Mouse (Mus musculus) CH12.LX (cell line): ENCODE data around the gene Fastkd2. TPM values are rescaled to one million over a fixed set of nuclear protein-coding genes. Genes with fewer than 3 reads are reported as not detected.

ENCODE experiments used
- DNase-seq: peaks from one replicate; pipeline ENCODE4 v3.0.0-alpha.2; 2013; ENCODE audit errors: extremely low read depth
- H3K27ac ChIP-seq: 2 replicates; pipeline ENCODE4 v1.5.1; 2012; ENCODE audit warnings: low read depth, mild to moderate bottlenecking, control low read depth, moderate library complexity; ENCODE audit not compliant: insufficient read depth
- H3K27me3 ChIP-seq: replicated peaks from 2 replicates; pipeline ENCODE3; 2012; ENCODE audit warnings: inconsistent platforms
- H3K36me3 ChIP-seq, 2 experiments: replicated peaks in 1 of 2; 2 replicates each; pipeline versions ENCODE3 to v1.6.1; 2012; ENCODE audit warnings: inconsistent platforms in 1 of 2, low read length in 1 of 2, mild to moderate bottlenecking in 1 of 2, mixed read lengths in 1 of 2, moderate library complexity in 1 of 2; ENCODE audit not compliant: control insufficient read depth in 1 of 2, insufficient read depth in 1 of 2
- H3K4me1 ChIP-seq, 2 experiments: 2 replicates each; pipeline ENCODE4 v1.6.1; 2012; ENCODE audit warnings: inconsistent platforms in 1 of 2, moderate library complexity in 1 of 2; ENCODE audit not compliant: insufficient read depth in 2 of 2, control insufficient read depth in 1 of 2
- H3K4me2 ChIP-seq: 2 replicates; pipeline ENCODE4 v1.6.1; 2012; ENCODE audit warnings: low read depth, mild to moderate bottlenecking, control low read depth; ENCODE audit not compliant: poor library complexity, insufficient read depth, severe bottlenecking
- H3K4me3 ChIP-seq, 3 experiments: fragments of 150-350 bp in 1 of 3; sonication (generic) in 1 of 3; replicated peaks in 1 of 3; 2 replicates each; pipeline versions ENCODE3 to v1.5.1; 2011 to 2012; ENCODE audit warnings: low read depth in 2 of 3, low read length in 2 of 3, mild to moderate bottlenecking in 2 of 3, moderate library complexity in 2 of 3, control low read depth in 1 of 3, improper control_type of control experiment in 1 of 3, inconsistent platforms in 1 of 3, mixed read lengths in 1 of 3; ENCODE audit not compliant: poor library complexity in 1 of 3
- H3K79me2 ChIP-seq: replicated peaks from 2 replicates; pipeline ENCODE4 v1.6.1; 2012; ENCODE audit warnings: mild to moderate bottlenecking, moderate library complexity; ENCODE audit not compliant: control insufficient read depth, poor library complexity, insufficient read depth, severe bottlenecking; ENCODE audit errors: extremely low read depth
- H3K9ac ChIP-seq: 2 replicates; pipeline ENCODE4 v1.6.1; 2012; ENCODE audit warnings: low read depth, mild to moderate bottlenecking, control low read depth, moderate library complexity; ENCODE audit not compliant: insufficient read depth
- H3K9me3 ChIP-seq: replicated peaks from 2 replicates; pipeline ENCODE3; 2012; ENCODE audit warnings: low read length, inconsistent platforms, mixed read lengths
- BHLHE40 ChIP-seq: IDR thresholded peaks from 2 replicates; pipeline ENCODE4 v1.6.1; 2011; ENCODE audit warnings: mild to moderate bottlenecking, low read depth, low read length, improper control_type of control experiment
- CHD2 ChIP-seq: IDR thresholded peaks from 2 replicates; pipeline ENCODE4 v1.6.1; 2011; ENCODE audit warnings: low read length, improper control_type of control experiment
- GABPA ChIP-seq: IDR thresholded peaks from 2 replicates; pipeline ENCODE4 v1.6.1; 2012; ENCODE audit warnings: low read depth, low read length, improper control_type of control experiment, inconsistent platforms; ENCODE audit not compliant: insufficient replicate concordance
- JUN ChIP-seq: IDR thresholded peaks from 2 replicates; pipeline ENCODE4 v1.6.1; 2011; ENCODE audit warnings: low read depth, mild to moderate bottlenecking, low read length, improper control_type of control experiment, moderate library complexity; ENCODE audit not compliant: insufficient read depth
- KAT2A ChIP-seq: IDR thresholded peaks from 2 replicates; pipeline ENCODE4 v1.6.1; 2012; ENCODE audit warnings: low read length, improper control_type of control experiment, inconsistent platforms; ENCODE audit not compliant: insufficient replicate concordance
- MAFK ChIP-seq: IDR thresholded peaks from 2 replicates; pipeline ENCODE4 v1.6.1; 2011; ENCODE audit warnings: low read length, improper control_type of control experiment; ENCODE audit not compliant: insufficient replicate concordance
- MAZ ChIP-seq: IDR thresholded peaks from 2 replicates; pipeline ENCODE4 v1.6.1; 2012; ENCODE audit warnings: low read depth, mild to moderate bottlenecking, inconsistent platforms, low read length, improper control_type of control experiment, moderate library complexity
- MEF2A ChIP-seq: IDR thresholded peaks from 2 replicates; pipeline ENCODE4 v1.6.1; 2014; ENCODE audit warnings: low read depth, mild to moderate bottlenecking, inconsistent platforms, low read length, improper control_type of control experiment, borderline replicate concordance
- MYC ChIP-seq: IDR thresholded peaks from 2 replicates; pipeline ENCODE4 v1.6.1; 2011; ENCODE audit warnings: low read depth, mild to moderate bottlenecking, improper control_type of control experiment, low read length
- NELFE ChIP-seq: IDR thresholded peaks from 2 replicates; pipeline ENCODE4 v1.6.1; 2011; ENCODE audit warnings: low read depth, low read length, improper control_type of control experiment
- NRF1 ChIP-seq: IDR thresholded peaks from 2 replicates; pipeline ENCODE4 v1.6.1; 2014; ENCODE audit warnings: low read depth, mild to moderate bottlenecking, inconsistent platforms, low read length, improper control_type of control experiment, moderate library complexity
- PAX5 ChIP-seq: IDR thresholded peaks from 2 replicates; pipeline ENCODE4 v1.6.1; 2012; ENCODE audit warnings: low read length, inconsistent platforms, mixed read lengths
- POLR2AphosphoS2 ChIP-seq: IDR thresholded peaks from 2 replicates; pipeline ENCODE4 v1.6.1; 2011; ENCODE audit warnings: low read depth, low read length, improper control_type of control experiment
- RAD21 ChIP-seq: IDR thresholded peaks from 2 replicates; pipeline ENCODE4 v1.6.1; 2011; ENCODE audit warnings: low read depth, mild to moderate bottlenecking, low read length, improper control_type of control experiment, moderate library complexity
- RCOR1 ChIP-seq: conservative IDR thresholded peaks from 2 replicates; pipeline ENCODE4 v1.6.1; 2012; ENCODE audit warnings: low read depth, mild to moderate bottlenecking, inconsistent platforms, low read length, improper control_type of control experiment
- SIN3A ChIP-seq: IDR thresholded peaks from 2 replicates; pipeline ENCODE4 v1.6.1; 2012; ENCODE audit warnings: low read length, improper control_type of control experiment, inconsistent platforms
- TBP ChIP-seq: conservative IDR thresholded peaks from 2 replicates; pipeline ENCODE4 v1.6.1; 2011; ENCODE audit warnings: low read depth, low read length, improper control_type of control experiment
- TCF12 ChIP-seq: IDR thresholded peaks from 2 replicates; pipeline ENCODE4 v1.6.1; 2014; ENCODE audit warnings: low read depth, mild to moderate bottlenecking, inconsistent platforms, low read length, improper control_type of control experiment
- UBTF ChIP-seq: IDR thresholded peaks from 2 replicates; pipeline ENCODE4 v1.6.1; 2012; ENCODE audit warnings: low read depth, mild to moderate bottlenecking, inconsistent platforms, low read length, improper control_type of control experiment, moderate library complexity
- USF2 ChIP-seq: conservative IDR thresholded peaks from 2 replicates; pipeline ENCODE4 v1.6.1; 2011; ENCODE audit warnings: low read depth, low read length, improper control_type of control experiment
- ZC3H11A ChIP-seq: IDR thresholded peaks from 2 replicates; pipeline ENCODE4 v1.6.1; 2012; ENCODE audit warnings: low read depth, mild to moderate bottlenecking, inconsistent platforms, low read length, improper control_type of control experiment
- ZKSCAN1 ChIP-seq: IDR thresholded peaks from 2 replicates; pipeline ENCODE4 v1.6.1; 2012; ENCODE audit warnings: low read depth, inconsistent platforms, low read length, improper control_type of control experiment, borderline replicate concordance
- ZMIZ1 ChIP-seq: IDR thresholded peaks from 2 replicates; pipeline ENCODE4 v1.6.1; 2012; ENCODE audit warnings: low read depth, mild to moderate bottlenecking, inconsistent platforms, low read length, improper control_type of control experiment
- dilution Hi-C: fragments of 300-500 bp; cut with MboI; formaldehyde crosslinking; loops from 2 replicates; pipeline ENCODE4 v1.14.3; 2020; ENCODE audit warnings: low sequenced_read_pairs; ENCODE audit not compliant: extremely low pct_unique_long_range_greater_than_20kb, extremely low pct_ligation_motif_present
- in situ Hi-C: fragments of 300-500 bp; cut with MboI; formaldehyde crosslinking; loops from 3 replicates; pipeline ENCODE4 v1.14.3; 2019; ENCODE audit warnings: low sequenced_read_pairs, low pct_ligation_motif_present, low pct_unique_long_range_greater_than_20kb, mixed read lengths
- polyA plus RNA-seq: library from polyadenylated mRNA; unstranded; fragments of >175 nt; gene quantifications from 2 replicates; pipeline ENCODE4 v1.2.1, GENCODE M21; 2012; ENCODE audit warnings: low read depth; ENCODE audit not compliant: insufficient read length
- total RNA-seq, 2 experiments: library from RNA; depleted of rRNA; stranded (reverse); fragments of 300-350 nt in 1 of 2; fragments of >200 nt in 1 of 2; gene quantifications; 2 replicates each; pipeline ENCODE4 v1.2.3; 2012 to 2014

The Fastkd2 gene
- total and polyA plus RNA-seq, 3 experiments = 54.9 to 88.3 (median 63.0) TPM

- Histone ChIP-seq H3K9me3 (no peaks in the 10 kb centered on the region), H3K4me3 (no peak overlapping the region), H3K4me1 (no peaks in the 10 kb centered on the region), H3K27me3 (no peaks in the 10 kb centered on the region), H3K27ac (no peak overlapping the region), H3K4me2 (no peak overlapping the region), H3K36me3 (no peaks in the 10 kb centered on the region), H3K9ac (no peak overlapping the region), H3K79me2 (no peaks in the 10 kb centered on the region)
- in situ Hi-C loops = no loop called here
- no peak for TF ChIP-seq CHD2
- TF ChIP-seq ZC3H11A = no peak
- no peak for TF ChIP-seq RCOR1
- TF ChIP-seq MEF2A = no peak
- TF ChIP-seq NELFE = no peak
- no peak for TF ChIP-seq ZKSCAN1
- TF ChIP-seq BHLHE40 = no peak
- no peak for TF ChIP-seq GABPA
- TF ChIP-seq TBP = no peak
- DNase-seq = no peak
- dilution Hi-C loops = no loop called here
Observed at GRCm38 (mm10) chr1:63720161-63720560, 10.3 kb upstream of the Fastkd2 start.

- H3K27ac ChIP-seq = no peak overlapping the region
- DNase-seq = no peak
- H3K4me2 ChIP-seq = peak overlapping the region; percentile 80
- in situ Hi-C loops (no loop called here), dilution Hi-C loops (no loop called here)
- H3K9ac ChIP-seq = no peak overlapping the region; the same call in 1 of the 2 replicates
- peaks cover 23% of the 10 kb centered on the region for H3K79me2 ChIP-seq
- peaks cover 7 to 30% of the 10 kb centered on the region in 2 experiments; a peak in 3 of 4 replicates for H3K4me1 ChIP-seq
- no peaks in the 10 kb centered on the region for H3K9me3 ChIP-seq
- peak overlapping the region in 2 of 3 experiments; percentile 26 to 83 for H3K4me3 ChIP-seq
- TF ChIP-seq MAFK = no peak
- no peak for TF ChIP-seq MAZ
- TF ChIP-seq ZMIZ1 = no peak
- TF ChIP-seq BHLHE40 = no peak
- no peak for TF ChIP-seq ZC3H11A
- no peak for TF ChIP-seq TBP
- no peak for TF ChIP-seq UBTF
- no peak for TF ChIP-seq TCF12
- TF ChIP-seq POLR2AphosphoS2 = no peak
- no peak for TF ChIP-seq PAX5
- TF ChIP-seq JUN = no peak
- TF ChIP-seq USF2 = no peak
- no peak for TF ChIP-seq MYC
- TF ChIP-seq CHD2 = no peak
- no peak for TF ChIP-seq SIN3A
- no peak for TF ChIP-seq MEF2A
- TF ChIP-seq RAD21 = no peak
- TF ChIP-seq KAT2A = no peak
- TF ChIP-seq NRF1 = no peak
- H3K36me3 ChIP-seq = peaks cover 6 to 16% of the 10 kb centered on the region in 2 experiments
- H3K27me3 ChIP-seq = no peaks in the 10 kb centered on the region
Observed at GRCm38 (mm10) chr1:63729796-63730195, 618 bp upstream of the Fastkd2 start.
